In genomic region chr17:75120071-75120470, GRCm38 (mm10) we compare ENCODE assay signal across 13 mouse cellular contexts.
DNase-seq lines count a peak whose midpoint lies in the region; ATAC-seq and TF ChIP-seq lines count a peak whose summit lies in the region.
"Had no signal": no experiment of that assay in that cellular context is flagged by ENCODE, and none has a peak within 500 bp of the region (broad histone marks: within the 10 kb centered on the region; RNA-seq: fewer than 3 reads in every experiment).

No protein-coding gene starts in this region.

- peak; percentile 18 to 24 for DNase-seq in cerebellum, postnatal 10 days
- no peak for DNase-seq in cerebellum, postnatal 25 days
- no peak for DNase-seq in kidney, postnatal 0 days (ENCODE audit: low spot score)
- DNase-seq in kidney, adult 2 months: no peak
- peak; percentile 35 for DNase-seq in midbrain, embryonic 14.5 days
- peak; percentile 10 for DNase-seq in splenic B cell, adult 2 months (ENCODE audit: low read depth, low spot score)
- no peak for DNase-seq in urinary bladder, adult 18-20 months (ENCODE audit: low spot score in 2 of 2)
- DNase-seq: right cerebral cortex, postnatal 14 days had no signal

- no peak overlapping the region for H3K9ac ChIP-seq in kidney, postnatal 0 days (ENCODE audit: low read depth, low read length)
- no peak overlapping the region for H3K9ac ChIP-seq in midbrain, embryonic 14.5 days (replicated peaks; ENCODE audit: low read length)
- no peak overlapping the region for H3K9ac ChIP-seq in midbrain, embryonic 15.5 days
- H3K9ac ChIP-seq: embryonic facial prominence, embryonic 13.5 days; heart, embryonic 13.5 days had no signal

- ATAC-seq in kidney, postnatal 0 days (replicated peaks; ENCODE audit: low FRiP score, low read depth): no peak
- ATAC-seq in midbrain, embryonic 14.5 days (ENCODE audit: low FRiP score, low TSS enrichment): no peak
- no peak for ATAC-seq in midbrain, embryonic 15.5 days (replicated peaks)

- WGBS in kidney, postnatal 0 days: 41% methylated on average over 6 of the region's 6 CpGs
- 57% methylated on average over 6 of the region's 6 CpGs for WGBS in kidney, adult 2 months
- 34% methylated on average over 6 of the region's 6 CpGs for WGBS in midbrain, embryonic 14.5 days
- 35% methylated on average over 6 of the region's 6 CpGs for WGBS in midbrain, embryonic 15.5 days

- H3K36me3 ChIP-seq in kidney, postnatal 0 days (ENCODE audit: insufficient read depth, low read length): no peaks in the 10 kb centered on the region
- H3K36me3 ChIP-seq in kidney, adult 2 months (ENCODE audit: control insufficient read depth, insufficient read depth, low read length): no peaks in the 10 kb centered on the region
- no peaks in the 10 kb centered on the region for H3K36me3 ChIP-seq in midbrain, embryonic 14.5 days (ENCODE audit: control insufficient read depth, insufficient read depth, low read length)
- no peaks in the 10 kb centered on the region for H3K36me3 ChIP-seq in midbrain, embryonic 15.5 days (replicated peaks)
- no peaks in the 10 kb centered on the region for H3K36me3 ChIP-seq in splenic B cell, adult 2 months (ENCODE audit: control insufficient read depth, insufficient read depth, low read length, poor library complexity, severe bottlenecking)
- H3K36me3 ChIP-seq: embryonic facial prominence, embryonic 13.5 days; heart, embryonic 13.5 days; hindbrain, embryonic 10.5 days had no signal

- no peaks in the 10 kb centered on the region for H3K27me3 ChIP-seq in kidney, postnatal 0 days (ENCODE audit: insufficient read depth, low read length)
- H3K27me3 ChIP-seq in kidney, adult 2 months (replicated peaks; ENCODE audit: control insufficient read depth, insufficient read depth, low read length): no peaks in the 10 kb centered on the region
- H3K27me3 ChIP-seq in midbrain, embryonic 14.5 days (ENCODE audit: control insufficient read depth, insufficient read depth, low read length): no peaks in the 10 kb centered on the region
- no peaks in the 10 kb centered on the region for H3K27me3 ChIP-seq in midbrain, embryonic 15.5 days (replicated peaks)
- H3K27me3 ChIP-seq in splenic B cell, adult 2 months (ENCODE audit: control insufficient read depth, insufficient read depth, low read length, poor library complexity, severe bottlenecking): no peaks in the 10 kb centered on the region
- H3K27me3 ChIP-seq: embryonic facial prominence, embryonic 13.5 days; heart, embryonic 13.5 days; megakaryocyte, embryonic 14.5 days had no signal

- H3K9me3 ChIP-seq in kidney, postnatal 0 days (replicated peaks; ENCODE audit: low read length): no peaks in the 10 kb centered on the region
- no peaks in the 10 kb centered on the region for H3K9me3 ChIP-seq in midbrain, embryonic 14.5 days (ENCODE audit: control insufficient read depth, low read length)
- H3K9me3 ChIP-seq in midbrain, embryonic 15.5 days: no peaks in the 10 kb centered on the region
- H3K9me3 ChIP-seq: embryonic facial prominence, embryonic 13.5 days; heart, embryonic 13.5 days; hindbrain, embryonic 10.5 days; megakaryocyte, embryonic 14.5 days had no signal

- no peaks in the 10 kb centered on the region for H3K4me1 ChIP-seq in kidney, postnatal 0 days (replicated peaks; ENCODE audit: insufficient read depth, low read length)
- H3K4me1 ChIP-seq in kidney, adult 2 months (ENCODE audit: control insufficient read depth, insufficient read depth, low read length): no peaks in the 10 kb centered on the region; the same call in 1 of the 2 replicates
- H3K4me1 ChIP-seq in midbrain, embryonic 14.5 days (ENCODE audit: control insufficient read depth, insufficient read depth, low read length): no peaks in the 10 kb centered on the region
- no peaks in the 10 kb centered on the region for H3K4me1 ChIP-seq in midbrain, embryonic 15.5 days

- H3K4me3 ChIP-seq in kidney, postnatal 0 days (replicated peaks; ENCODE audit: low read depth, low read length): no peak overlapping the region
- H3K4me3 ChIP-seq in kidney, adult 2 months (ENCODE audit: insufficient read depth, low read depth, low read length): no peak overlapping the region
- no peak overlapping the region for H3K4me3 ChIP-seq in midbrain, embryonic 14.5 days (replicated peaks; ENCODE audit: low read depth, low read length)
- H3K4me3 ChIP-seq in midbrain, embryonic 15.5 days: no peak overlapping the region
- H3K4me3 ChIP-seq: embryonic facial prominence, embryonic 13.5 days; heart, embryonic 13.5 days; hindbrain, embryonic 10.5 days; megakaryocyte, embryonic 14.5 days had no signal

- H3K27ac ChIP-seq in kidney, postnatal 0 days: peak overlapping the region; percentile 47; the same call in 1 of the 2 replicates
- H3K27ac ChIP-seq in kidney, adult 2 months (ENCODE audit: insufficient read depth, low read depth, low read length): no peak overlapping the region
- no peak overlapping the region for H3K27ac ChIP-seq in midbrain, embryonic 14.5 days (replicated peaks; ENCODE audit: low read depth, low read length)
- H3K27ac ChIP-seq in midbrain, embryonic 15.5 days: no peak overlapping the region
- H3K27ac ChIP-seq: embryonic facial prominence, embryonic 13.5 days; heart, embryonic 13.5 days; hindbrain, embryonic 10.5 days had no signal

- no peak overlapping the region for H3K4me2 ChIP-seq in kidney, postnatal 0 days (ENCODE audit: low read length)
- no peak overlapping the region for H3K4me2 ChIP-seq in midbrain, embryonic 14.5 days (ENCODE audit: low read length)
- no peak overlapping the region for H3K4me2 ChIP-seq in midbrain, embryonic 15.5 days
- H3K4me2 ChIP-seq: embryonic facial prominence, embryonic 13.5 days; heart, embryonic 13.5 days had no signal

- peak; percentile 53; the same call in 1 of the 2 replicates for TF ChIP-seq CTCF in kidney, postnatal 0 days (IDR thresholded peaks at IDR 0.05; ENCODE audit: low read depth)
- TF ChIP-seq CTCF in kidney, adult 2 months (conservative IDR thresholded peaks at IDR 0.05; ENCODE audit: insufficient read depth, insufficient read length, low read depth, low read length): no peak

- no peak for TF ChIP-seq POLR2A in kidney, adult 2 months (IDR thresholded peaks at IDR 0.05; ENCODE audit: low read depth, low read length)

Comparison
In these comparisons a context has a peak if more than half of its experiments do, and no peak if none do; other contexts are left out.
1. DNase-seq: peak in cerebellum, postnatal 10 days (2 of 2), midbrain, embryonic 14.5 days (single experiment) and splenic B cell, adult 2 months (single experiment); none in cerebellum, postnatal 25 days (0 of 2), kidney, postnatal 0 days (single experiment), kidney, adult 2 months (single experiment) and urinary bladder, adult 18-20 months (0 of 2).